17 mouse cellular contexts compared by ENCODE assay signal in the genomic region with DNA sequence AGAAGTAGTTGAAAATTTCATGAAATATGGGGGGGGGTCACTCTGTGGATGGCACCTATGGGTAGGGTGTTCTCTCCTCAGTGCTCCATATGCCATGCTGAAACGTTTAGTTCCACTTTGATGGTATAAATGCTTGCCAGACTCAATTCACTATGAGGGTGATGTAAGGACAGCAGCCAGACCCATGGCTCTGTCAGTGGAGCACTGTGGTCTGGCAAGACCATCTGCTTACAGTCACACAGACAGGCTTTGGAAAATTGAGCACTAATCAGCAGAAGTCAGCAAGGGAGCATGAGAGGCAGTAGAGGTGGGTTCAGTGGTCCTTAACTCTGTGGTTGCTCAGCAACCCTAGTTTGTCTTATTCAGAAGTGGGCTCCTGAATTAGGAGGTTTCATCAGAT.
"Had no signal": no experiment of that assay in that cellular context is flagged by ENCODE, and none has a peak within 500 bp of the region (broad histone marks: within the 10 kb centered on the region; RNA-seq: fewer than 3 reads in every experiment).

No protein-coding gene starts in this region.

- ATAC-seq: hindbrain, embryonic 16.5 days; inflammation-experienced regulatory T-cells, adult 6 months; intestine, embryonic 15.5 days; intestine, postnatal 0 days; liver, postnatal 0 days had no signal

- DNase-seq: gastrocnemius, adult 2 months; gastrocnemius, postnatal 10 days; gastrocnemius, postnatal 25 days; heart, adult 2 months; heart, postnatal 4 days; kidney, adult 18-20 months; kidney, adult 8-10 months; kidney, postnatal 10 days; kidney, postnatal 25 days; kidney, postnatal 4 days; liver; liver, embryonic 13.5 days; liver, postnatal 0 days had no signal
